Mouse (Mus musculus) stomach, embryonic 15.5 days (tissue): ENCODE results near the gene Abr. TPM values are rescaled to one million over a fixed set of nuclear protein-coding genes. Genes with fewer than 3 reads are reported as not detected.

Experiments
- ATAC-seq: fragments of 200-750 bp; cut with Nextera tagmentation; 2 replicates; pipeline ENCODE4 v1.8.0; 2017; ENCODE audit warnings: low read depth, moderate number of reproducible peaks, moderate TSS enrichment; ENCODE audit not compliant: insufficient read depth, low FRiP score
- H3K27ac ChIP-seq: fragments of 300-500 bp; sonication (generic); 2 replicates; pipeline ENCODE4 v1.5.1; 2015; ENCODE audit warnings: mild to moderate bottlenecking, inconsistent platforms
- H3K27me3 ChIP-seq: fragments of 300-500 bp; sonication (generic); replicated peaks from 2 replicates; pipeline ENCODE4 v1.6.1; 2015; ENCODE audit warnings: inconsistent platforms
- H3K36me3 ChIP-seq: fragments of 300-500 bp; sonication (generic); 2 replicates; pipeline ENCODE4 v1.6.1; 2015; ENCODE audit warnings: inconsistent platforms
- H3K4me1 ChIP-seq: fragments of 300-500 bp; sonication (generic); 2 replicates; pipeline ENCODE4 v1.6.1; 2015; ENCODE audit warnings: inconsistent platforms
- H3K4me2 ChIP-seq: fragments of 300-500 bp; sonication (generic); 2 replicates; pipeline ENCODE4 v1.6.1; 2015; ENCODE audit warnings: mild to moderate bottlenecking, inconsistent platforms
- H3K4me3 ChIP-seq: fragments of 300-500 bp; sonication (generic); replicated peaks from 2 replicates; pipeline ENCODE4 v1.5.1; 2015; ENCODE audit warnings: inconsistent platforms
- H3K9ac ChIP-seq: fragments of 300-500 bp; sonication (generic); 2 replicates; pipeline ENCODE4 v1.6.1; 2015; ENCODE audit warnings: inconsistent platforms
- H3K9me3 ChIP-seq: fragments of 300-500 bp; sonication (generic); 2 replicates; pipeline ENCODE4 v1.6.1; 2016; ENCODE audit warnings: inconsistent platforms
- WGBS: fragments of 180-500 bp; shearing (Covaris S2); methylation state at CpG from one replicate; pipeline ENCODE4 v1.1.7; 2015; 5-methylcytosine and 5-hydroxymethylcytosine counted together
- polyA plus RNA-seq: library from polyadenylated mRNA; unstranded; fragments of >200 nt; fragmentation: Nextera tagmentation; extraction: Ambion mirVana; gene quantifications from 2 replicates; pipeline ENCODE4 v1.2.1, GENCODE M21; 2015

Abr gene
- polyA plus RNA-seq, 1 experiment from 2014 or later = 37.4 TPM

DNA sequence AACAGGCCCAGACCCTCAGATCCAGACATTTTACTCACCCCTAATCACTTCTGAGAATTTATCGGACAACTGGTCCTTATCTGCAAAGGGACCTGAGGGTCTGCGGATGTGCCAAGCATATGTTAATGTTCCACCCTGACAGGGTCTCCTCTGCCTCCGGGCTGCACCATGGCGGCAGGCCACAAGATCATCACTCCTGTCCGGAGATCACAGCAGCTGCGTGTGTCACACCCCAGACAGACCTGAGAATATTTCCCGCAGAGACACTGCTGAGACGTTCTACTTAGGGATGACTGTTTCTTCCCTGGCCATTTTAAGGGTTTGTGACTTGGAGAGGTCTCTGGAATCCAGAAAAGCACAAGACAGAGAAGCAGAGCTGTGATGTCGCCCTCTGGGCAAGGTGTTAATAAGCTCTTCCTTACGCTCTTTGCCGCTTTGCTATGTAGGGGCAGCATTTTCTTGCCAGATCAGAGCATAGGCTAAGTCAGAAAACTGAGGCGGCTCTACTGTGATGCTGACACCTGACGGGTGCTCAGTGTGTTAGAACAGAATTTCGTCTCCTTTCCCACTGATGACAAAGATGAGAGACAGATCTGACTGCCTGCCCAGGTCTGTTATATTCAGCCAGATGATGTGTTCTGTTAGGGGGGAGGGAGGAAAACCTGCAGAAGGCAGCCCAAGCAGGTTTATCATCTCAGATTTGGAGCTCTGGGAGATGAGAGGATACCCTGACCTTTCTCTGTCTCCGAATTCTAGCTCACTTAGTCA lies 91.8 kb downstream of the Abr start:
- Histone ChIP-seq H3K9ac (no peak overlapping the region), H3K27me3 (no peaks in the 10 kb centered on the region), H3K4me3 (no peak overlapping the region), H3K27ac (no peak overlapping the region), H3K4me2 (no peak overlapping the region), H3K36me3 (no peaks in the 10 kb centered on the region), H3K9me3 (no peaks in the 10 kb centered on the region), H3K4me1 (peaks cover 8% of the 10 kb centered on the region; the same call in 1 of the 2 replicates)
- ATAC-seq = no peak
- 75% methylated on average over 15 of the region's 15 CpGs for WGBS

DNA sequence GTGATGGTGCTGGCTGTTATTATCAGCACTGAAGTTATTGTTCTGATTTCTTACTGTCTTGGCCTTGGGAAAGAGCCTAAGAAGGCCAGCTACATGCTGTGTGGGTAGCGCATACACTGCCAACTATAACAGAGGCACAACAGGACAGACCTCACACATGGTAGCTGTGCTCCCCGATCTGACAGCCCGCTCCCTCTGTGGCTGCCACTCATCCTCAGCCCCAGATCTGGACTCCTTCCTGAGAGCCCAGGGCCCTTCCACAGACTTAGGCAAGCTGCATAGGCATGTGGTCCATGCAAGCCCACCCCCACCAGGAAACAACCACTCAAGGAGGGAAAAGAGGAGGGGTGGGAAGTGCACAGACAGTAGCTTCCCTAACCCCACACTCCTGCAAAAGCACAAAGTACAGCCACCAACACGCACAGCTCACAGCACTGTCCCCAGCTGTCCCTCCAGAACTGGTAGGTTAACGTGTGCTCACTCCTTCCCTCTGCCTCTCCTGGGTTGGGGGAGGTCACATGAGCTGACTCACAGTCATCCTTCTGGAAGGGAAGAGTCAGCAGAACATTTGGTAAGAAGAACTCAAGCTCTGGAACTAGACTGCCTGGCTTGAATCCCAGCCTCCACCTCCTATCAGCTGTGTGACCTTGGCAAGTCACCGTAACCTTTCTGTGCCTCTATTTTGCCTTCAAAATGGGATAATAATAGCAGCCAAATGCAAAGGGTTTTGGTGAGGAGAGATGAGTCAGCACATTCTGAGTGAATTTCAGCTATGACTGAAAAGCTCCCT lies 92.6 kb downstream of the Abr start:
- ATAC-seq = no peak
- no peak overlapping the region for H3K4me2 ChIP-seq

DNA sequence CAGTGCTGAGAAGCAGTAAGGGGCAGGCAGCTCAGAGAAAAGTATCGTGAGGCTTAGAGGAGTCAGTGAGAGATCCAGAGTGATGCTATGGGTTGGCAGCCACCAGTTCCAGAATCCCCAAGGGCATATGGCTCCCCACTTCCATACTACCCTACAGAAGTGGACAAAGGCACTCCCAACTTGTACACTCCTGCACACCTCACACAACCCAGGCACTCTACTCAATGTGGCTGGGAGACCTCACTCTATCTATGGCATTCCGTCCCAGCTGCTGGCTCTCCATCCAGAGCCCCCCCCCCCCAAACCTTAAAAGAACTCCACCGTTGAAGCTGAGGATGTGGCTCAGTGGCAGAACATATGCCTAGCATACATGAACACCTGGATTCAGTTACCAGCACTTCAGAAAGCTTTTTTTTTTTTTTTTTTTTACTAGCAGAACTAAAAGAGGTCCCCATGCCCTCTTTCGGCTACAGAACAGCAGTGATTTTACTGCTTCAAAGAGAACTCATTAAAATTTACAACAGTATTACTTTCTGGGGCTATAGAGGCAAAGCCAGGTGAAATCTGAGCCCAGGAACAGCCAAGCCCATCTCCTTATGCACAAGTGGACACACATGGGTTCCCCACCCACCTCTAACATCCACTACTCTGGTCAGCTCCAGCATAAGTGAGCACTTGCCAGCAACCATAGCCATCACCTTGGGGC lies 96.3 kb downstream of the Abr start:
- H3K4me2 ChIP-seq = no peak overlapping the region
- H3K36me3 ChIP-seq = no peaks in the 10 kb centered on the region
- peaks cover 8% of the 10 kb centered on the region; the same call in 1 of the 2 replicates for H3K4me1 ChIP-seq
- no peak overlapping the region for H3K9ac ChIP-seq
- no peak overlapping the region for H3K27ac ChIP-seq
- H3K4me3 ChIP-seq = no peak overlapping the region
- no peaks in the 10 kb centered on the region for H3K27me3 ChIP-seq
- 83% methylated on average over 4 of the region's 4 CpGs for WGBS
- no peaks in the 10 kb centered on the region for H3K9me3 ChIP-seq
- no peak for ATAC-seq

More for the DNA sequence above, 92.6 kb downstream of the Abr start:
- Histone ChIP-seq H3K4me1 (peaks cover 8% of the 10 kb centered on the region; the same call in 1 of the 2 replicates), H3K9ac (no peak overlapping the region), H3K9me3 (no peaks in the 10 kb centered on the region), H3K36me3 (no peaks in the 10 kb centered on the region), H3K27me3 (no peaks in the 10 kb centered on the region), H3K4me3 (no peak overlapping the region), H3K27ac (no peak overlapping the region)
- WGBS = 58% methylated on average over 6 of the region's 6 CpGs

DNA sequence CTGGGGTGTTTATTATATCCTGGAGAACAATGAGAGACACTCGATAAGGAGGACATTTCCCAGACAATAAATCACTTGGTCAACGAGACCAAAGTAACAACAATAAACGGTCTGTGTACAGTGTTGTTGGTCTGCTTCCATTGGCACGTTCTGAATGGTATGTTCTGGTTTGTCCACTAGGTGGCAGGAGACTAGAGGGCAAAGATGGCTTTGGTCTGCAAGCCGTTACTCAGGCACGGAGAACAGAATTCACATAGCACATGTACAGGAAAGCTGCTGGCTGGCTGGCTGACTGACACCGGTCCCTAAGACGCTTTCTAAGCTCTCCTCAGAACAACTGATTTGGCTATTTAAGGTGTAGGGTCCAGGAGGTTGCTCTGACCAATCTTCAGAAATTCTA lies 97.2 kb downstream of the Abr start:
- H3K27ac ChIP-seq = no peak overlapping the region
- peaks cover 8% of the 10 kb centered on the region; the same call in 1 of the 2 replicates for H3K4me1 ChIP-seq
- H3K9ac ChIP-seq = no peak overlapping the region
- H3K4me3 ChIP-seq = no peak overlapping the region
- no peak overlapping the region for H3K4me2 ChIP-seq
- H3K36me3 ChIP-seq = no peaks in the 10 kb centered on the region
- H3K9me3 ChIP-seq = no peaks in the 10 kb centered on the region
- 11% methylated on average over 8 of the region's 8 CpGs for WGBS
- 0 out of 2 replicates have a peak, but pooled peaks have one; percentile 35 for ATAC-seq
- H3K27me3 ChIP-seq = no peaks in the 10 kb centered on the region

DNA sequence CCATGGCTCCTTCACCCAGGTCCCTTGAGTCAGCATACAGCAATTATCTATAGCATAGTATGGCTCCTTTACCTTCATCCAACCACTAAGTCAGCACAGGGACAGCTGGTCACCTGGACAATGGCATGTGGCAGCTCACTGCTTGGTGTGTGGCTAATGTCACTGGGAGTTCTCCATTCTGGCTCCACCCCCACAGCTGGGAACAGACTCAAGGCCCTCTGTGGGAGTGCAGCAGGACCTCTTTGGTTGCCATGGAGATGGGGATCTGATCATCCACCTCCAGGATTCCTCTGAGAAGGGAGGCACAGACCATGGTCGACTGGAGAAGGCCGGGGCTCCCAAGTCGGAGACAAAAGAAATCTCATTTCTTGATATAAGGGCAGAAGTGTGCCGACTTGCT lies 98.8 kb downstream of the Abr start:
- H3K4me2 ChIP-seq = no peak overlapping the region
- no peak overlapping the region for H3K4me3 ChIP-seq
- H3K27me3 ChIP-seq = no peaks in the 10 kb centered on the region
- H3K36me3 ChIP-seq = no peaks in the 10 kb centered on the region
- no peaks in the 10 kb centered on the region for H3K4me1 ChIP-seq
- 38% methylated on average over 4 of the region's 4 CpGs for WGBS
- no peak; the same call in 1 of the 2 replicates for ATAC-seq
- no peaks in the 10 kb centered on the region for H3K9me3 ChIP-seq
- no peak overlapping the region for H3K27ac ChIP-seq
- H3K9ac ChIP-seq = no peak overlapping the region

DNA sequence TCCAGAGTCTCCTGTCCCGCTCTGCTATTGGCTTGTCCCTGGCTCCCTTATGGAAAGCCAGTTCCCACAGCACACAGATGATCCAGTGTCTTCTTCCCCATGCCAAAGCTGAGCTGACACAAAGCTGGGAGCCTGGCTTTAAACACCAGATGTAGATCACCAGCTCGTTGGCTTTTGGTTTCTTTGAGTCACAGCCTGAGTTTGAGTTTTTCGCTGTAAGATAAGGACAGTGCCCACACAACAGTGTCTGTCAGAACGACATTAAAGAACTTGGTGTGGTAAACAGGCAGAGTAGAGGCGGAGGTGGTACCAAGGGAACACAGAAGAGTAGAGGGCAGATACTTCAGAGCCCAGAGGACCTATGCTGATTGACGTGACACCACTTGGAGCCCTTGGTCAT lies 101.2 kb downstream of the Abr start:
- no peaks in the 10 kb centered on the region for H3K4me1 ChIP-seq
- no peaks in the 10 kb centered on the region for H3K9me3 ChIP-seq
- H3K27ac ChIP-seq = no peak overlapping the region
- H3K27me3 ChIP-seq = no peaks in the 10 kb centered on the region
- no peak for ATAC-seq
- no peak overlapping the region for H3K9ac ChIP-seq
- H3K4me3 ChIP-seq = no peak overlapping the region
- no peak overlapping the region for H3K4me2 ChIP-seq
- 87% methylated on average over 6 of the region's 6 CpGs for WGBS
- H3K36me3 ChIP-seq = no peaks in the 10 kb centered on the region

DNA sequence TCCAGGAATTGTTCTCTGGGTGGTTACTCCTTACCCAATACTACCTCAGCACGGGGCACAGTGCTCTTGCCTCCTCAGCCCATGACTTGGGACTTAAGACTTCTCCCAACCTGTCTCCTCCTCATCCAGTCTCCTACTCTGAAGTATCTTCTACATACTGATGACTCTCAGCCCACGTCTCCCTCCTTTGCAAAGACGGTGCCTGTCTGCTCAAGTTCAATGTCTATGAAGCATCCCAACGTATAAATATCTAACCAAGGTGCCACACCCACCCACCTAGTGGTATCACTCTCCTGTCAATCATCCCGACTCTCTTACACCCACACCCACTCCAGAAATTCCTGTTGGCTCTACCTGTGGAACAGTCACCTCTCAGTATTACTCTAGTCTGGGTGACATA lies 103.5 kb downstream of the Abr start:
- Histone ChIP-seq H3K4me3 (no peak overlapping the region), H3K9me3 (no peaks in the 10 kb centered on the region), H3K27me3 (no peaks in the 10 kb centered on the region), H3K4me1 (no peaks in the 10 kb centered on the region), H3K9ac (no peak overlapping the region), H3K4me2 (no peak overlapping the region), H3K27ac (no peak overlapping the region), H3K36me3 (no peaks in the 10 kb centered on the region)
- ATAC-seq = no peak
- 79% methylated on average over 5 of the region's 5 CpGs for WGBS

DNA sequence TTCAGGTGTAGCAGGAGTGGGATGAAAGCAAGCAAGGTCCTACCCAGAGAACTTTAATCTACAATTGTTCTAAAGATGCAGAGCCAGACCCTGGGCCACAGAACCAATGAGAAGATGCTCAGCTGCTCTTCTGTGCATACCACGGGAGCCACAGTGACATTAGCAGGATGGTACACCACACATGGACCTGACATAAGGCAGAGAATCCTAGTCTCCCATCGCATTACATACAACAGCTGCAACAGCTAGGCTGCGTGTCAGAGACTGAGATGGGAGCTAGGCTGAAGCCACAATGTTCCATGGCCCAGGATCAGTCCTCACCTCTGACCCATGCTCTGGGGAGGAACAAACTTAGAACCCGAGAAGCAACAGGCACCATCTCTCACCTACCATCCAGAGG lies 104.0 kb downstream of the Abr start:
- Histone ChIP-seq H3K4me2 (no peak overlapping the region), H3K36me3 (no peaks in the 10 kb centered on the region), H3K4me1 (no peaks in the 10 kb centered on the region), H3K27me3 (no peaks in the 10 kb centered on the region), H3K27ac (no peak overlapping the region), H3K9ac (no peak overlapping the region), H3K4me3 (no peak overlapping the region), H3K9me3 (no peaks in the 10 kb centered on the region)
- 82% methylated on average over 4 of the region's 4 CpGs for WGBS
- no peak for ATAC-seq

DNA sequence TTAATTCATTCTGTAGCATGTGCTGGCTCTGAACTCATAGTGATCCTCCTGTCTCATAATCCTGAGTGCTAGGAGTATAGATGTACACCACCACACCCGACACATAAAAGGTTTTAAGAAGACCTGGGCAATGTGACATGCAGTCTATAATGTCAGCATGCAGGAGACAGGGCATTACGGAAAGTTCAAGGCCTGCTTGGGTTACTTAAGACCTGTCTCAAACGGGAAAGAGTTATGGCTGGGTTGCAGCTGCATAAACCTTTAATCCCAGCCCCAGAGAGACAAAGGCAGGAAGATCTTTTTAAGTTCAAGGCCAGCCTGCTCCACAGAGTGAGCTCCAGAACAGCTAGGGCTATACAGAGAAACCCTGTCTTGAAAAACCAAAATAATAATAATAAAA lies 105.2 kb downstream of the Abr start:
- ATAC-seq = no peak
- Histone ChIP-seq H3K9ac (no peak overlapping the region), H3K36me3 (no peaks in the 10 kb centered on the region), H3K4me1 (no peaks in the 10 kb centered on the region), H3K4me3 (no peak overlapping the region), H3K27me3 (no peaks in the 10 kb centered on the region), H3K4me2 (no peak overlapping the region), H3K27ac (no peak overlapping the region), H3K9me3 (no peaks in the 10 kb centered on the region)
- 60% methylated on average over 3 of the region's 3 CpGs for WGBS

DNA sequence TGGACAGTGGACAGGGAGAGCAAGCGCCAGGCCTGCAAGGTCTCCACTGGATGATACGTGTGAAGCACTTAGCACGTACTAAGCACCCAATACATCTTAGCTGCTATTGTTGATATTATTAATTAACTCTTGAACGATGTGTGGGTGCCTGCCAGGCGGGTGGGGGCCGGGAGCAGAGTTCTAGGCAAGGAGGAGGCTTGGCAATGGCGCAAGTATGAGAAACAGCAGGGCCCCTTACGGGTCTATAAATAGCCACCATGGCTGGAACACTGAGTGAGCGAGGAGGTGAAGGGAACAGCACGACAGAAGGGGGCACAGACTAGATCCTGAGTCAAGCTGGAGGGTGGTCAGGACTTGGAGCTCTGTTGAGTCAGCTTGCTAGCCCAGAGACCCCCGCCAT lies 107.0 kb downstream of the Abr start:
- no peak for ATAC-seq
- Histone ChIP-seq H3K36me3 (no peaks in the 10 kb centered on the region), H3K4me3 (no peak overlapping the region), H3K4me1 (no peaks in the 10 kb centered on the region), H3K27ac (no peak overlapping the region), H3K9me3 (no peaks in the 10 kb centered on the region), H3K4me2 (no peak overlapping the region), H3K27me3 (no peaks in the 10 kb centered on the region), H3K9ac (no peak overlapping the region)
- WGBS = 53% methylated on average over 11 of the region's 11 CpGs

DNA sequence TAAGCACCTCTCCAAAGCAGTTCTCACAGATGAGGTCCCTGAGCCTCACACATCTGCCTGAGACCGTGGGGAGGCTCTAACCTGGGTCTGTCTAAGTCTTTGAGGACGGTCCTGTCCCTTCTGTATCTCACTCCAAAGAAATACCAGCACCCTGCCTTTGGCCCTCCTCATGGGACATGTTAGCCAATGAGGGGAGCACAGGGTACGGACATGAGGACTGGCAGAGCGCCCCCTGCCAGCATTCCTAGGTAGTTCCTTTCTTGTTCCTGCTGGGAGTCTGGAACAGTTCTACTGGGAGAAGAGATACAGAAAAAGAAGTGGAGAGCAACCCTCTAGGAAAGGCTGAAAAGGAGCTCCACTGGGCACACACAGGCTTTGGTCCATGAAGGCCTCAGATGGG lies 111.1 kb downstream of the Abr start:
- H3K4me2 ChIP-seq = no peak overlapping the region
- H3K4me1 ChIP-seq = no peaks in the 10 kb centered on the region
- no peak overlapping the region for H3K4me3 ChIP-seq
- no peak overlapping the region for H3K27ac ChIP-seq
- no peak overlapping the region for H3K9ac ChIP-seq
- ATAC-seq = no peak
- H3K36me3 ChIP-seq = no peaks in the 10 kb centered on the region
- 52% methylated on average over 4 of the region's 4 CpGs for WGBS
- H3K27me3 ChIP-seq = no peaks in the 10 kb centered on the region
- H3K9me3 ChIP-seq = no peaks in the 10 kb centered on the region
